Mouse (Mus musculus) liver, embryonic 14.5 days (tissue): ENCODE results near the gene Cavin1. TPM values are rescaled to one million over a fixed set of nuclear protein-coding genes. Genes with fewer than 3 reads are reported as not detected.
A peak's percentile ranks its signal among the peaks of the same experiment; 100 is the strongest.

Experiments used
- ATAC-seq: fragments of 200-750 bp; cut with Nextera tagmentation; 2 replicates; pipeline ENCODE4 v1.8.0; 2017; ENCODE audit warnings: moderate number of reproducible peaks, mild to moderate bottlenecking, moderate library complexity; ENCODE audit not compliant: insufficient read depth
- DNase-seq, 3 experiments: peaks; one replicate each; pipeline ENCODE4 v3.0.0-alpha.2; 2012 to 2013; ENCODE audit warnings: low read depth in 3 of 3, low spot score in 3 of 3
- H3K27ac ChIP-seq: fragments of 300-500 bp; sonication (generic); 2 replicates; pipeline ENCODE4 v1.5.1; 2014; ENCODE audit warnings: moderate library complexity, mild to moderate bottlenecking, control low read depth, inconsistent platforms
- H3K27me3 ChIP-seq: fragments of 300-500 bp; sonication (generic); 2 replicates; pipeline ENCODE4 v1.6.1; 2014; ENCODE audit warnings: mild to moderate bottlenecking, low read length, moderate library complexity; ENCODE audit not compliant: control insufficient read depth, insufficient read depth
- H3K36me3 ChIP-seq: fragments of 300-500 bp; sonication (generic); replicated peaks from 2 replicates; pipeline ENCODE4 v1.6.1; 2014; ENCODE audit warnings: low read depth; ENCODE audit not compliant: control insufficient read depth, insufficient read depth
- H3K4me1 ChIP-seq, 2 experiments: fragments of 200-500 bp in 1 of 2; fragments of 300-500 bp in 1 of 2; sonication (generic) in 1 of 2; replicated peaks; 2 replicates each; pipeline ENCODE4 v1.6.1; 2012 to 2014; ENCODE audit warnings: antibody characterized with exemption in 1 of 2, inconsistent platforms in 1 of 2, low read length in 1 of 2; ENCODE audit not compliant: control insufficient read depth in 2 of 2, insufficient read depth in 2 of 2
- H3K4me2 ChIP-seq: fragments of 300-500 bp; sonication (generic); 2 replicates; pipeline ENCODE4 v1.6.1; 2014; ENCODE audit warnings: low read depth, mild to moderate bottlenecking, control low read depth, moderate library complexity
- H3K4me3 ChIP-seq, 2 experiments: fragments of 200-500 bp in 1 of 2; fragments of 300-500 bp in 1 of 2; sonication (generic) in 1 of 2; 2 replicates each; pipeline ENCODE4 v1.5.1; 2012 to 2014; ENCODE audit warnings: low read depth in 2 of 2, low read length in 2 of 2, mild to moderate bottlenecking in 2 of 2, control low read depth in 1 of 2, inconsistent platforms in 1 of 2, moderate library complexity in 1 of 2; ENCODE audit not compliant: insufficient read depth in 1 of 2
- H3K9ac ChIP-seq: fragments of 300-500 bp; sonication (generic); replicated peaks from 2 replicates; pipeline ENCODE4 v1.6.1; 2014; ENCODE audit warnings: mild to moderate bottlenecking, control low read depth, moderate library complexity
- H3K9me3 ChIP-seq: fragments of 300-500 bp; sonication (generic); 2 replicates; pipeline ENCODE4 v1.6.1; 2016; ENCODE audit warnings: low read length, mixed read lengths; ENCODE audit not compliant: control insufficient read depth
- CTCF ChIP-seq: IDR thresholded peaks from 2 replicates; pipeline ENCODE4 v1.5.1; 2016; ENCODE audit warnings: antibody characterized with exemption, low read depth, control low read depth
- EP300 ChIP-seq: IDR thresholded peaks from 2 replicates; pipeline ENCODE4 v1.6.1; 2016; ENCODE audit warnings: antibody characterized with exemption, low read depth
- WGBS: fragments of 180-500 bp; shearing (Covaris S2); extraction: QIAGEN DNeasy Blood & Tissue Kit; methylation state at CpG from one replicate; pipeline ENCODE4 v1.1.7; 2014; ENCODE audit not compliant: insufficient replicate concordance; 5-methylcytosine and 5-hydroxymethylcytosine counted together
- polyA plus RNA-seq, 2 experiments: library from polyadenylated mRNA; depleted of rRNA in 1 of 2; stranded (reverse) in 1 of 2; unstranded in 1 of 2; fragments of >200 nt; fragmentation: Nextera tagmentation in 1 of 2; extraction: Ambion mirVana in 1 of 2; gene quantifications; 2 replicates each; pipeline versions ENCODE4 v1.2.1 to v1.2.3; 2012 to 2014

The Cavin1 gene
- polyA plus RNA-seq, 2 experiments, result 7.0 to 8.1 TPM

GRCm38 (mm10) chr11:100948317-100948716 lies 22.4 kb downstream of the Cavin1 start:
- ATAC-seq (no peak), DNase-seq (no peak)
- Histone ChIP-seq H3K36me3 (no peaks in the 10 kb centered on the region), H3K4me3 (no peak overlapping the region), H3K27ac (no peak overlapping the region), H3K27me3 (no peaks in the 10 kb centered on the region), H3K9me3 (no peaks in the 10 kb centered on the region; the same call in 1 of the 2 replicates), H3K4me1 (peaks cover 0 to 15% of the 10 kb centered on the region in 2 experiments; a peak in 2 of 4 replicates), H3K9ac (no peak overlapping the region), H3K4me2 (no peak overlapping the region)
- no peak for TF ChIP-seq EP300
- TF ChIP-seq CTCF, result no peak
- 10% methylated on average over 4 of the region's 4 CpGs for WGBS

- Histone ChIP-seq H3K4me1 (peaks cover 0 to 14% of the 10 kb centered on the region in 2 experiments; a peak in 2 of 4 replicates), H3K27ac (no peak overlapping the region), H3K36me3 (no peaks in the 10 kb centered on the region), H3K4me2 (no peak overlapping the region), H3K9ac (no peak overlapping the region), H3K4me3 (no peak overlapping the region), H3K9me3 (no peaks in the 10 kb centered on the region; the same call in 1 of the 2 replicates), H3K27me3 (no peaks in the 10 kb centered on the region)
- DNase-seq (no peak), ATAC-seq (no peak)
- TF ChIP-seq CTCF (peak; percentile 64), EP300 (no peak)
Observed at GRCm38 (mm10) chr11:100947548-100947947, 23.1 kb downstream of the Cavin1 start.

- TF ChIP-seq EP300 (no peak), CTCF (no peak)
- Histone ChIP-seq H3K27me3 (no peaks in the 10 kb centered on the region), H3K36me3 (no peaks in the 10 kb centered on the region), H3K9ac (no peak overlapping the region), H3K4me2 (no peak overlapping the region), H3K9me3 (no peaks in the 10 kb centered on the region; the same call in 1 of the 2 replicates), H3K4me1 (peaks cover 0 to 7% of the 10 kb centered on the region in 2 experiments; a peak in 2 of 4 replicates), H3K4me3 (no peak overlapping the region), H3K27ac (no peak overlapping the region)
- no peak for ATAC-seq
- DNase-seq, result no peak
- WGBS, result 55% methylated on average over 4 of the region's 4 CpGs
Observed at GRCm38 (mm10) chr11:100946862-100947261, 23.8 kb downstream of the Cavin1 start.

- no peaks in the 10 kb centered on the region for H3K27me3 ChIP-seq
- no peak overlapping the region for H3K9ac ChIP-seq
- H3K4me2 ChIP-seq, result no peak overlapping the region
- H3K9me3 ChIP-seq, result no peaks in the 10 kb centered on the region; the same call in 1 of the 2 replicates
- ATAC-seq, result no peak
- no peak for DNase-seq
- peaks cover 11 to 12% of the 10 kb centered on the region in 2 experiments for H3K4me1 ChIP-seq
- TF ChIP-seq EP300 (no peak), CTCF (no peak)
- no peak overlapping the region for H3K4me3 ChIP-seq
- no peak overlapping the region for H3K27ac ChIP-seq
- 74% methylated on average over 1 of the region's 1 CpGs for WGBS
- H3K36me3 ChIP-seq, result no peaks in the 10 kb centered on the region
Observed at GRCm38 (mm10) chr11:100942388-100942787, 28.3 kb downstream of the Cavin1 start.

GRCm38 (mm10) chr11:100939512-100940151 lies 31.1 kb downstream of the Cavin1 start, which contains the start of gene Stat3:
Gene Stat3 (minus strand): TSS chr11:100939540.
- H3K4me3 ChIP-seq, result peak within 1 kb of the TSS; percentile 90 to 98
- no peaks in the 10 kb centered on the region for H3K9me3 ChIP-seq
- TF ChIP-seq CTCF (no peak), EP300 (peak; percentile 48)
- DNase-seq (peak; percentile 100), ATAC-seq (peak; percentile 97)
- H3K36me3 ChIP-seq, result no peaks in the 10 kb centered on the region
- peak within 1 kb of the TSS; percentile 80 for H3K27ac ChIP-seq
- peak within 1 kb of the TSS; percentile 96 for H3K4me2 ChIP-seq
- no peaks in the 10 kb centered on the region for H3K27me3 ChIP-seq
- peak within 1 kb of the TSS; percentile 98 for H3K9ac ChIP-seq
- under 1% methylated on average over 29 of the region's 29 CpGs for WGBS
- peaks cover 27 to 34% of the 10 kb centered on the region in 2 experiments for H3K4me1 ChIP-seq
